Mouse (Mus musculus): Measurements from ENCODE around the gene Stxbp4.

- TF ChIP-seq CTCF (IDR thresholded peaks at IDR 0.05; ENCODE audit: control insufficient read depth, insufficient read depth, low read length): no peak
- no peak for TF ChIP-seq POLR2A (IDR thresholded peaks at IDR 0.05; ENCODE audit: borderline replicate concordance, control insufficient read depth, low read depth, low read length)
These were observed 28.4 kb upstream of the Stxbp4 start for GRCm38 (mm10) chr11:90666144-90666757.
